Mouse (Mus musculus): ENCODE data around the gene Samd8. TPM values are rescaled to one million over a fixed set of nuclear protein-coding genes. Genes with fewer than 3 reads are reported as not detected.

The Samd8 gene
- polyA plus RNA-seq, 1 experiment from 2014 or later: 8.8 TPM

- no peak for ATAC-seq (replicated peaks; ENCODE audit: low FRiP score)
- H3K27ac ChIP-seq: no peak overlapping the region
- 71% methylated on average over 2 of the region's 2 CpGs for WGBS
Measured at GRCm38 (mm10) chr14:21773946-21774345, 23.6 kb downstream of the Samd8 start.

GRCm38 (mm10) chr14:21776201-21776600 is 25.9 kb downstream of the Samd8 start:
- Histone ChIP-seq H3K27me3 (no peaks in the 10 kb centered on the region), H3K36me3 (peaks cover 49% of the 10 kb centered on the region), H3K4me1 (no peaks in the 10 kb centered on the region), H3K9ac (no peak overlapping the region), H3K4me3 (replicated peaks) (no peak overlapping the region), H3K4me2 (no peak overlapping the region), H3K9me3 (replicated peaks) (no peaks in the 10 kb centered on the region), H3K27ac (no peak overlapping the region)
- no peak for ATAC-seq (replicated peaks; ENCODE audit: low FRiP score)
- 92% methylated on average over 4 of the region's 4 CpGs for WGBS

More at GRCm38 (mm10) chr14:21773946-21774345, 23.6 kb downstream of the Samd8 start:
- Histone ChIP-seq H3K9ac (no peak overlapping the region), H3K36me3 (peaks cover 27% of the 10 kb centered on the region), H3K27me3 (no peaks in the 10 kb centered on the region), H3K4me1 (no peaks in the 10 kb centered on the region), H3K4me3 (replicated peaks) (no peak overlapping the region), H3K9me3 (replicated peaks) (no peaks in the 10 kb centered on the region), H3K4me2 (no peak overlapping the region)

GRCm38 (mm10) chr14:21786500-21786899 is 36.2 kb downstream of the Samd8 start:
- Histone ChIP-seq H3K27ac (peak overlapping the region; percentile 71), H3K36me3 (peaks cover 44% of the 10 kb centered on the region), H3K4me1 (no peaks in the 10 kb centered on the region; the same call in 1 of the 2 replicates), H3K9ac (no peak overlapping the region), H3K4me3 (replicated peaks) (no peak overlapping the region), H3K9me3 (replicated peaks) (no peaks in the 10 kb centered on the region), H3K4me2 (no peak overlapping the region), H3K27me3 (no peaks in the 10 kb centered on the region)
- 88% methylated on average over 4 of the region's 4 CpGs for WGBS
- no peak; the same call in 1 of the 2 replicates for ATAC-seq (replicated peaks; ENCODE audit: low FRiP score)

- 78% methylated on average over 3 of the region's 3 CpGs for WGBS
- Histone ChIP-seq H3K27ac (peak overlapping the region; percentile 66), H3K9me3 (replicated peaks) (no peaks in the 10 kb centered on the region), H3K9ac (no peak overlapping the region), H3K4me1 (no peaks in the 10 kb centered on the region; the same call in 1 of the 2 replicates), H3K36me3 (peaks cover 49% of the 10 kb centered on the region), H3K4me3 (replicated peaks) (no peak overlapping the region), H3K4me2 (no peak overlapping the region), H3K27me3 (no peaks in the 10 kb centered on the region)
- peak; percentile 73; the same call in 1 of the 2 replicates for ATAC-seq (replicated peaks; ENCODE audit: low FRiP score)
Measured at GRCm38 (mm10) chr14:21787374-21787773, 37.0 kb downstream of the Samd8 start.

GRCm38 (mm10) chr14:21788121-21788520 is 37.8 kb downstream of the Samd8 start:
- ATAC-seq (replicated peaks; ENCODE audit: low FRiP score): no peak
- Histone ChIP-seq H3K27ac (peak overlapping the region; percentile 66; the same call in 1 of the 2 replicates), H3K9ac (no peak overlapping the region), H3K4me3 (replicated peaks) (no peak overlapping the region), H3K27me3 (no peaks in the 10 kb centered on the region), H3K9me3 (replicated peaks) (no peaks in the 10 kb centered on the region), H3K4me1 (no peaks in the 10 kb centered on the region; the same call in 1 of the 2 replicates), H3K36me3 (peaks cover 54% of the 10 kb centered on the region), H3K4me2 (no peak overlapping the region)
- WGBS: 96% methylated on average over 5 of the region's 5 CpGs

GRCm38 (mm10) chr14:21790585-21791251 is 40.4 kb downstream of the Samd8 start:
- H3K27ac ChIP-seq: no peak overlapping the region

GRCm38 (mm10) chr14:21791722-21792121 is 41.4 kb downstream of the Samd8 start:
- H3K27me3 ChIP-seq: no peaks in the 10 kb centered on the region
- no peak overlapping the region for H3K4me3 ChIP-seq (replicated peaks)
- H3K9me3 ChIP-seq (replicated peaks): no peaks in the 10 kb centered on the region
- peaks cover 5% of the 10 kb centered on the region for H3K4me1 ChIP-seq
- ATAC-seq (replicated peaks; ENCODE audit: low FRiP score): no peak
- no peak overlapping the region for H3K27ac ChIP-seq
- WGBS: 90% methylated on average over 4 of the region's 4 CpGs
- no peak overlapping the region for H3K9ac ChIP-seq
- H3K4me2 ChIP-seq: no peak overlapping the region
- peaks cover 44% of the 10 kb centered on the region for H3K36me3 ChIP-seq

More at GRCm38 (mm10) chr14:21790585-21791251, 40.4 kb downstream of the Samd8 start:
- no peak overlapping the region for H3K4me3 ChIP-seq (replicated peaks)
- H3K9ac ChIP-seq: no peak overlapping the region
- peaks cover 5% of the 10 kb centered on the region for H3K4me1 ChIP-seq
- ATAC-seq (replicated peaks; ENCODE audit: low FRiP score): no peak
- 83% methylated on average over 9 of the region's 9 CpGs for WGBS
- no peak overlapping the region for H3K4me2 ChIP-seq
- H3K36me3 ChIP-seq: peaks cover 46% of the 10 kb centered on the region
- H3K27me3 ChIP-seq: no peaks in the 10 kb centered on the region
- no peaks in the 10 kb centered on the region for H3K9me3 ChIP-seq (replicated peaks)

- Histone ChIP-seq H3K27ac (no peak overlapping the region), H3K4me3 (replicated peaks) (no peak overlapping the region), H3K9ac (no peak overlapping the region), H3K9me3 (replicated peaks) (no peaks in the 10 kb centered on the region), H3K4me1 (peaks cover 5% of the 10 kb centered on the region), H3K4me2 (no peak overlapping the region), H3K36me3 (peaks cover 43% of the 10 kb centered on the region), H3K27me3 (no peaks in the 10 kb centered on the region)
- WGBS: 90% methylated on average over 6 of the region's 6 CpGs
- no peak for ATAC-seq (replicated peaks; ENCODE audit: low FRiP score)
Measured at GRCm38 (mm10) chr14:21792250-21792649, 41.9 kb downstream of the Samd8 start.

GRCm38 (mm10) chr14:21800641-21801040 is 50.3 kb downstream of the Samd8 start:
- no peak for ATAC-seq (replicated peaks; ENCODE audit: low FRiP score)
- 96% methylated on average over 4 of the region's 4 CpGs for WGBS
- no peaks in the 10 kb centered on the region for H3K27me3 ChIP-seq
- no peak overlapping the region for H3K4me3 ChIP-seq (replicated peaks)
- H3K36me3 ChIP-seq: peaks cover 16% of the 10 kb centered on the region; the same call in 1 of the 2 replicates
- H3K4me1 ChIP-seq: no peaks in the 10 kb centered on the region
- no peak overlapping the region for H3K9ac ChIP-seq
- H3K4me2 ChIP-seq: no peak overlapping the region
- no peaks in the 10 kb centered on the region for H3K9me3 ChIP-seq (replicated peaks)
- no peak overlapping the region for H3K27ac ChIP-seq

GRCm38 (mm10) chr14:21801624-21802023 is 51.3 kb downstream of the Samd8 start:
- H3K4me3 ChIP-seq (replicated peaks): no peak overlapping the region
- ATAC-seq (replicated peaks; ENCODE audit: low FRiP score): no peak
- WGBS: 85% methylated on average over 7 of the region's 7 CpGs

GRCm38 (mm10) chr14:21802543-21803206 is 52.3 kb downstream of the Samd8 start:
- H3K4me2 ChIP-seq: no peak overlapping the region
- 0 out of 2 replicates have a peak, but pooled peaks cover 6% of the 10 kb centered on the region for H3K4me1 ChIP-seq
- H3K27me3 ChIP-seq: no peaks in the 10 kb centered on the region
- H3K9ac ChIP-seq: no peak overlapping the region
- no peak overlapping the region for H3K27ac ChIP-seq
- H3K4me3 ChIP-seq (replicated peaks): no peak overlapping the region
- H3K36me3 ChIP-seq: peaks cover 16% of the 10 kb centered on the region; the same call in 1 of the 2 replicates
- WGBS: 90% methylated on average over 6 of the region's 6 CpGs
- no peaks in the 10 kb centered on the region for H3K9me3 ChIP-seq (replicated peaks)
- ATAC-seq (replicated peaks; ENCODE audit: low FRiP score): no peak

More at GRCm38 (mm10) chr14:21801624-21802023, 51.3 kb downstream of the Samd8 start:
- Histone ChIP-seq H3K9me3 (replicated peaks) (no peaks in the 10 kb centered on the region), H3K9ac (no peak overlapping the region), H3K27ac (no peak overlapping the region), H3K4me1 (0 out of 2 replicates have a peak, but pooled peaks cover 5% of the 10 kb centered on the region), H3K27me3 (no peaks in the 10 kb centered on the region), H3K36me3 (peaks cover 16% of the 10 kb centered on the region; the same call in 1 of the 2 replicates), H3K4me2 (no peak overlapping the region)

- 0 out of 2 replicates have a peak overlapping the region, but pooled peaks have one; percentile 11 for H3K27ac ChIP-seq
- 56% methylated on average over 2 of the region's 2 CpGs for WGBS
- H3K4me1 ChIP-seq: 0 out of 2 replicates have a peak, but pooled peaks cover 6% of the 10 kb centered on the region
- no peaks in the 10 kb centered on the region for H3K27me3 ChIP-seq
- no peak overlapping the region for H3K9ac ChIP-seq
- no peak for ATAC-seq (replicated peaks; ENCODE audit: low FRiP score)
- no peaks in the 10 kb centered on the region for H3K36me3 ChIP-seq
- H3K4me2 ChIP-seq: no peak overlapping the region
- H3K9me3 ChIP-seq (replicated peaks): no peaks in the 10 kb centered on the region
- H3K4me3 ChIP-seq (replicated peaks): no peak overlapping the region
Measured at GRCm38 (mm10) chr14:21806203-21806602, 55.9 kb downstream of the Samd8 start.
